Mouse (Mus musculus) embryonic facial prominence, embryonic 15.5 days (tissue): Measurements from ENCODE around the gene Nckap5. TPM values are rescaled to one million over a fixed set of nuclear protein-coding genes. Genes with fewer than 3 reads are reported as not detected.
"Not testable (repeated sequence)": the region's sequence is repeated elsewhere in the genome, so short reads cannot be mapped to it uniquely, and the experiment has no call there.

Experiments used
- ATAC-seq: fragments of 200-750 bp; cut with Nextera tagmentation; 2 replicates; pipeline ENCODE4 v1.8.0; 2017; ENCODE audit warnings: low read depth, moderate TSS enrichment; ENCODE audit not compliant: insufficient number of reproducible peaks, low FRiP score, low TSS enrichment
- H3K27ac ChIP-seq: fragments of 300-500 bp; sonication (generic); replicated peaks from 2 replicates; pipeline ENCODE4 v1.5.1; 2015; ENCODE audit warnings: mild to moderate bottlenecking, inconsistent platforms
- H3K27me3 ChIP-seq: fragments of 300-500 bp; sonication (generic); 2 replicates; pipeline ENCODE4 v1.6.1; 2015; ENCODE audit warnings: inconsistent platforms
- H3K36me3 ChIP-seq: fragments of 300-500 bp; sonication (generic); 2 replicates; pipeline ENCODE4 v1.6.1; 2015; ENCODE audit warnings: mild to moderate bottlenecking, inconsistent platforms
- H3K4me1 ChIP-seq: fragments of 300-500 bp; sonication (generic); 2 replicates; pipeline ENCODE4 v1.6.1; 2015; ENCODE audit warnings: inconsistent platforms
- H3K4me2 ChIP-seq: fragments of 300-500 bp; sonication (generic); replicated peaks from 2 replicates; pipeline ENCODE4 v1.6.1; 2015; ENCODE audit warnings: mild to moderate bottlenecking, inconsistent platforms
- H3K4me3 ChIP-seq: fragments of 300-500 bp; sonication (generic); replicated peaks from 2 replicates; pipeline ENCODE4 v1.5.1; 2015; ENCODE audit warnings: mild to moderate bottlenecking, inconsistent platforms
- H3K9ac ChIP-seq: fragments of 300-500 bp; sonication (generic); 2 replicates; pipeline ENCODE4 v1.6.1; 2015; ENCODE audit warnings: inconsistent platforms
- H3K9me3 ChIP-seq: fragments of 300-500 bp; sonication (generic); replicated peaks from 2 replicates; pipeline ENCODE4 v1.6.1; 2016; ENCODE audit warnings: inconsistent platforms
- WGBS: fragments of 180-500 bp; shearing (Covaris S2); methylation state at CpG from one replicate; pipeline ENCODE4 v1.1.7; 2015; 5-methylcytosine and 5-hydroxymethylcytosine counted together
- polyA plus RNA-seq: library from polyadenylated mRNA; unstranded; fragments of >200 nt; fragmentation: Nextera tagmentation; extraction: Ambion mirVana; gene quantifications from 2 replicates; pipeline ENCODE4 v1.2.1, GENCODE M21; 2015

Nckap5 gene
- polyA plus RNA-seq, 1 experiment from 2014 or later: 9.8 TPM

DNA sequence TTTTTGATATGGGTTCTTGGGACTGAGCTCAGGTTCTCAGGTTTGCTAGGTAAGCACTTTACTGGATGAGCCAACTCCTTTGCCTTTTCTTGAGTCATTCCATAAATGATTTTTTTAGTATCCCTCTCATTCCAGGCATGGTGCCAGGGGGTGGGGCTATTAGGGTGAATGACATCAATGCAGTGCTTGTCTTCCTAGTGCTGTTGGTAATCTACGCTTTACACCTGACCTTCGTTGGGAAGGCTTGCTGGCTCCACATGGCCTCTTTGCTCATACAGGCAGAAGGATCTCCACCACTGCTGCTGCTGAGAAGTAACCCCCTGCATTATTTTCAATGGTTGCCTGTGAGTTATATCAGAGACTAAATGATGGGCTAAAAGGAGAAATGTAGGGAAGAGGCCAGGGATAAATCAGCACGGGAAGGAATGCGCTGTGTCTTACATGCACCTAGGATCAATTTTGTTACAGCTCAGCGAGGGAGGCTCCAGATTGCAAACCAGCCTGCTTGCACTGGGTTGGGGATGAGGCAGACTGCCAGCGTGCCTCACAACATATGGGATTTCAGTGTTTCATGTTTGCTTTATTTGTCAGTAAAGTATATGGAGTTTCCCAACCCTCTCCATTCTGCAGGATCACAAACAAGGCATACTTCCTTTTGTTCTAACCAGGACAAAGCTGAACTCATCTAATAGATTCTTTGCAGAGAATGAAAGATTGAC lies 676.9 kb downstream of the Nckap5 start:
- Histone ChIP-seq H3K27me3 (no peaks in the 10 kb centered on the region), H3K9me3 (no peaks in the 10 kb centered on the region), H3K27ac (no peak overlapping the region), H3K4me2 (no peak overlapping the region), H3K4me3 (no peak overlapping the region), H3K36me3 (no peaks in the 10 kb centered on the region), H3K4me1 (no peaks in the 10 kb centered on the region), H3K9ac (no peak overlapping the region)
- 62% methylated on average over 6 of the region's 6 CpGs for WGBS
- ATAC-seq: no peak

DNA sequence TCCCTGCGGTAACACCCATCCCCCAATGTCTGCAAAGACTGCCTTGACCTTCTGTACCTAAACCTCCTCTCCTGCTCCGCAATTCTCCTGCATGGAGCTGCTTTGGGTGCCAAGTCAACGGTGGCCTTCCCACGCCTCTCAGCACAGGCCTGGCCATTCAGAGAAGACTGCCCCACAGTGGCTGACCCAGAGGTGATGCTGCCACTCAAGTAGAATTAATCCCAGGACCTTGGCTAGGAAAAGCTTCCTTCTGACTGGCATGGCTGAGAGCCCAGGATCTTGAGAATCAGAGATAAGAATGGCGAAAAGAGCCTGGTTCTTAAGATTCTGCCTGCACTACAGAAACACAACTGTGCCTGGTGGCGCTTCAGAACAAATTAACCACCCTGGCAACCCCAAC lies 678.4 kb downstream of the Nckap5 start:
- no peaks in the 10 kb centered on the region for H3K27me3 ChIP-seq
- 87% methylated on average over 6 of the region's 6 CpGs for WGBS
- no peak overlapping the region for H3K27ac ChIP-seq
- no peaks in the 10 kb centered on the region for H3K36me3 ChIP-seq
- no peak overlapping the region for H3K4me2 ChIP-seq
- H3K9me3 ChIP-seq: no peaks in the 10 kb centered on the region
- no peak overlapping the region for H3K9ac ChIP-seq
- no peak overlapping the region for H3K4me3 ChIP-seq
- ATAC-seq: no peak
- H3K4me1 ChIP-seq: no peaks in the 10 kb centered on the region

DNA sequence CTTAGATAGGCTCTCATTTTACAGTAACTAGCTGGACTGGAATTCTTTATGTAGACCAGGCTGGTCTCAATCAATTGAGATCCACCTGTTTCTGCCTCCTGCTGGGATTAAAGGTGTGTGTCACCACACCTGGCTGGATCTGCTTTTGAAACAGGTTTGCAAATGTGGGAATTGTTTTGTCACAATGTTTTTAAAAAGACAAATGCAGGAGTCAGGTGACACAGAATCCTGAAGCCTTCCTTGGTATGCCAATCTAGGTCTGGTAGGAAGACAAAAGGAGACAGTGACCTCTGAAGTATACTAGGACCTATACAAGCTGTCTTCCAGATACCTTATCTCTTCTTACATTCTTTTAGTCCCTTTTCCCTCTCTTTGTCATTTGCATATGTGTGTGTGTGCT lies 680.6 kb downstream of the Nckap5 start:
- no peak for ATAC-seq

DNA sequence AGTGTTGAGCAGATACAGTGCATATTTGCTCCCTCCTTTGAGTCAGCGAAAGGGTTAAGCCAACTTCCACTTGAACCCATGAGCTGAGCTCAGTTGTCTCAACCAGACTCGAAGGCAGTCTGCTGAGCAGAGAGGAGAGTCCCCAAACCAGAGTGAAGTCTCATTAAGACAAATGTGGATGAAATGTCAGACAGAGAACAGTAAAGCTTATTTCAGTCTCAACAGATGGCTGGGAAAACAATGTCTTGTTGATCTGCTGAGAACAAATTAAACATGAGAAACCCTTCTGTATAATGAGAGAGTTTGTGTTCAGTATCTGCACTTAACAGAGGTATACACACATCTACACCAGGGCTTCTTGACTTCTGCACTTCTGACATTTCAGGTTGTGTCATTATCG lies 694.9 kb downstream of the Nckap5 start:
- Histone ChIP-seq H3K4me1 (no peaks in the 10 kb centered on the region), H3K9me3 (no peaks in the 10 kb centered on the region), H3K9ac (no peak overlapping the region), H3K4me3 (no peak overlapping the region), H3K36me3 (no peaks in the 10 kb centered on the region), H3K27ac (no peak overlapping the region), H3K27me3 (no peaks in the 10 kb centered on the region), H3K4me2 (no peak overlapping the region)
- WGBS: 73% methylated on average over 3 of the region's 3 CpGs
- no peak for ATAC-seq

More for the DNA sequence above, 680.6 kb downstream of the Nckap5 start:
- Histone ChIP-seq H3K4me1 (no peaks in the 10 kb centered on the region), H3K4me3 (no peak overlapping the region), H3K9me3 (no peaks in the 10 kb centered on the region), H3K36me3 (no peaks in the 10 kb centered on the region), H3K9ac (no peak overlapping the region), H3K27ac (no peak overlapping the region), H3K27me3 (no peaks in the 10 kb centered on the region), H3K4me2 (no peak overlapping the region)

DNA sequence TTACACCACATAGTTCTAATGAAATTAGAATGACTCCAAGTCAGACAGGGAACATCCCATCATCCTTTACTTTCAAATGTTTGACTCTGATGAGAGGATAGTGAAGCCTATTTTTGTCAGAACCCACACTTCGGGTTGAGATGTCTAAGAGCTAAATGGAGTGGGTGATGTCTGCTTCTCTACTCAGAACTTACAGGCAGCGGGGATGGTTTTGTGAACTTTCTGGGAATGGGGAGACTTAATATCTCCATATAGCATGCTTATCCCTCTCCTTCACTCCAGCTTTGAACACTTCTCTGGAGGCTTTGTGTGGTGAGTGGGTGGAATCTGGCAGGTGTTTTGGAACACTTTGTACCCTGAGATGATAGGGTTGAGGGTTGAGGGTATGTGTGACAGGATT lies 698.3 kb downstream of the Nckap5 start:
- no peak overlapping the region for H3K9ac ChIP-seq
- H3K27me3 ChIP-seq: no peaks in the 10 kb centered on the region
- 86% methylated on average over 2 of the region's 2 CpGs for WGBS
- H3K27ac ChIP-seq: no peak overlapping the region
- H3K9me3 ChIP-seq: no peaks in the 10 kb centered on the region
- no peaks in the 10 kb centered on the region for H3K36me3 ChIP-seq
- no peak for ATAC-seq
- no peak overlapping the region for H3K4me2 ChIP-seq
- H3K4me1 ChIP-seq: no peaks in the 10 kb centered on the region
- H3K4me3 ChIP-seq: no peak overlapping the region

DNA sequence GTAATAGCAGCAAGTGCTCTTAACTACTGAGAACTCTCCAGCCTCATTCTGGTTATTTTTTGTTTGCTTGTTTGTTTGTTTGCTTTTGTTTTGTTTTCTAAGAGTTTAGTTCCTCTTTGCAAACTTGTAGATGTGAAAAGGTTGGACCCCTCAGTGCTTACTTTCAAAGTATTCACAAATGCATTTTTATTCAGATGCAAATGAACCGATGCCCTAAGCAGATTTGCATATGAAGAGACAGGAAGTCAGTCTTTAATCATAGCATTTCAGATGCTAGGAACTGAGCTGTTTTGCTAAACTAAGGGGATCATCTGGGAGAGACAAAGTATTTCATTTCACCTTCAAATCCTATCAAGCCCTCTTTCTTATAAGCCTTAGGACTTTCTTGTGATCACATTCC lies 701.5 kb downstream of the Nckap5 start:
- H3K4me3 ChIP-seq: no peak overlapping the region
- ATAC-seq: no peak
- H3K27ac ChIP-seq: no peak overlapping the region
- H3K4me1 ChIP-seq: no peaks in the 10 kb centered on the region
- H3K9me3 ChIP-seq: no peaks in the 10 kb centered on the region
- no peak overlapping the region for H3K9ac ChIP-seq
- H3K36me3 ChIP-seq: no peaks in the 10 kb centered on the region
- WGBS: 33% methylated on average over 1 of the region's 1 CpGs
- H3K27me3 ChIP-seq: no peaks in the 10 kb centered on the region
- no peak overlapping the region for H3K4me2 ChIP-seq

DNA sequence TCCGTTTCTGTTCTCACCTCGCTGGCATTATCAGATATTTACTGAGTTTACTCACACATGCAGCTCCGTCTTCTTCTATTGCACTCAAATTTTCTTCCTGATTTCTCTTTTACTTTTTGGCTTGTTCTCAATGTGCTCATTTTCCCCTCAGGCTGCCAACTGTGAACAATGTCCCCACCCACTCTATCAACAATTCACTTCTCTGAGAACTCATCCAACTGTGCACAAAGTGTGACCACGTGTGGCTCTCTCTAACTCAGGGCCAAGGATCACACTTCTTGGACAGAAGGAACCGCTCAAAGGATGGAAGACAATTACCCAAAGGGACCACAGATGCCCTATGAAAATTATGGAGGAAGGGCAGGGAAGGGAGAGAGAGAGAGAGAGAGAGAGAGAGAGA lies 707.5 kb downstream of the Nckap5 start:
- Histone ChIP-seq H3K9ac (no peak overlapping the region), H3K4me1 (no peaks in the 10 kb centered on the region), H3K27ac (no peak overlapping the region), H3K27me3 (no peaks in the 10 kb centered on the region), H3K9me3 (no peaks in the 10 kb centered on the region), H3K36me3 (no peaks in the 10 kb centered on the region), H3K4me2 (no peak overlapping the region), H3K4me3 (no peak overlapping the region)
- ATAC-seq: no peak
- WGBS: 64% methylated on average over 5 of the region's 5 CpGs

DNA sequence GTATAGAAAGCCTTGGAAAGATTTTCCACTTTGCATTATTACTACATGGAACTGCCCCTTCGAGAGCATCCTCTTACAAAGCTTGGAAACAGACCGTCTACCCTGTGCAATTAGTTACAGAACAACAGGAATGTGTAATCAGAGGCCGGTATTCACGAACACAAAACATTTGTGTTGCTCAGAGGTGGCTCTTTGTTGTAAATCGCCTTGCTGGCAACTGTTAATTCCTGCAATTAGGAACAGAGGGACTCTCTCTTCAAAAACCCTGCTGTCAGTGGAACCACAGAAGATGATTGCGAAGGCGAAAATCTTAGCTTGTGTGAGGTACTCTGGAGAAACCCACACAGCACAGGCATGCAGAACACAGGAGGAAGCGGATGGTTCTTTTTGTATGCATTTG lies 710.1 kb downstream of the Nckap5 start:
- Histone ChIP-seq H3K4me3 (no peak overlapping the region), H3K9me3 (no peaks in the 10 kb centered on the region), H3K36me3 (no peaks in the 10 kb centered on the region), H3K9ac (no peak overlapping the region), H3K4me2 (no peak overlapping the region), H3K4me1 (no peaks in the 10 kb centered on the region), H3K27me3 (no peaks in the 10 kb centered on the region), H3K27ac (no peak overlapping the region)
- ATAC-seq: no peak
- 29% methylated on average over 8 of the region's 8 CpGs for WGBS

DNA sequence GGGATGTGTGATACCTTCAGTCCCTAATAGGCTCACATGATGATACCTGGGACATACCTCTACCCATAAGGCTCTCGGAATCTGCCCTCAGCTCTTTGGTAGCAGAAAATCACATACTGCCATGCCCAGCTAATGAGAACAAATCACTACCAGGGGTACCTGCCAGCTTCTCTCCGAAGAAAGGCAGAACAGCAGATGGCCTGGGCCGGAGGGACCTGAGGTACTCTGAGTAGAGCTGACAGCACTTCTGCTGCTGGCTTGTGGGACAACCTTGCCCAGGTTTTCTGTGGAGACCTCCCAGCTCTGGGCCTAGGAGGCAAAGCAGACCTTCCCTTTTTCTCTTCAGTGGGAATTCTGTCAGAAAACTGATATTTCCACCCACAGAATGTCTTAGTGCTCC lies 714.6 kb downstream of the Nckap5 start:
- ATAC-seq: no peak
- H3K4me3 ChIP-seq: no peak overlapping the region
- no peaks in the 10 kb centered on the region for H3K4me1 ChIP-seq
- no peak overlapping the region for H3K27ac ChIP-seq
- no peak overlapping the region for H3K9ac ChIP-seq
- H3K9me3 ChIP-seq: no peaks in the 10 kb centered on the region
- 65% methylated on average over 3 of the region's 3 CpGs for WGBS
- no peak overlapping the region for H3K4me2 ChIP-seq
- no peaks in the 10 kb centered on the region for H3K27me3 ChIP-seq
- no peaks in the 10 kb centered on the region for H3K36me3 ChIP-seq

DNA sequence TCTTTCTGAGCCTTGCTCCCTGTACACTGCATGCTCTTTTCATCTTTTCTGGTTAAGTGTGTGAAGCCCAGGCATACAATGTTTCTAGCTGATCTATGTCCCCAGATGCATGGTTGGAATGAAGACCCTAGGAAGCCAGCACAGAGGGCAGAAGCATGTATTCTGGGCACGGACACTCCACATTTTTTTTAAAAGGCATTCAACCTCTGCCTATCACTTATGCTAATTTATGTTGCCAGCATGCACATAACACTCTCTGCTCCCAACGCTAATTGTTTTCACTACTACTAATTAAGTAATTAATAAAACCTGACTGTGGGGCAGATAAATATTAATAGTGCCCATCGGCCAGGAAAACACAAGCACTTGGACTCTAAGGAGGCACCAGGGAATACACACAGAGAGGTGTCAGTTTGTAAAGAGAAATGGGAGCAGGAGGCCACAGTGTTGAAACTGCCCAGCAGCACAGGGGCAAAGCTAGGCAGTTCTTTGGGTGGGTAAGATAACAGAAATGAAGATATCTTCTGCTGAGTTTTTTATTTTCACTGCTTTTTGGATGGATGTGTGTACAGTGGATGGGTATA lies 724.8 kb downstream of the Nckap5 start:
- WGBS: 85% methylated on average over 3 of the region's 3 CpGs
- no peaks in the 10 kb centered on the region for H3K36me3 ChIP-seq
- H3K9ac ChIP-seq: no peak overlapping the region
- no peak overlapping the region for H3K4me2 ChIP-seq
- H3K4me1 ChIP-seq: no peaks in the 10 kb centered on the region
- H3K9me3 ChIP-seq: no peaks in the 10 kb centered on the region
- no peak overlapping the region for H3K27ac ChIP-seq
- no peaks in the 10 kb centered on the region for H3K27me3 ChIP-seq
- no peak overlapping the region for H3K4me3 ChIP-seq
- ATAC-seq: no peak

DNA sequence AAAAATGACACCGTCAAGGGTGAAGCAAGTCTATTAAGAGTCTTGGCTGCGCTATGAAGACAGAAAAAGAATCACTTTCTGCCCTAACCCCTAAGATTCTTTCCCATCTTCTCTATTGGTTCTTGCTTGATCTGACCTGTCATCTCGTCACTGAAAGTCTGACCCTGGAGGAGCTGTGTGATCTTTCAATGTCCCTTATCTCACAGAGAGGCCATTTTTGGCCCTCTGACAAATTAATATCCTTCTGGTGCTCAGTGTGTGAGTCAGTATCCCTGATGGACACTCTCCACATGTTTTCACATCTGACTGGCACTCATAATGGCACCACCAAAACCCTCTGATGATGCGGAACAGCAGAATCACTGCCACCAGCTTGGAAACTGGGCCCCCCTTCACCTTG lies 736.3 kb downstream of the Nckap5 start:
- no peak overlapping the region for H3K4me2 ChIP-seq
- 93% methylated on average over 4 of the region's 4 CpGs for WGBS
- no peaks in the 10 kb centered on the region for H3K9me3 ChIP-seq
- H3K4me1 ChIP-seq: no peaks in the 10 kb centered on the region
- no peaks in the 10 kb centered on the region for H3K36me3 ChIP-seq
- ATAC-seq: no peak
- H3K27me3 ChIP-seq: no peaks in the 10 kb centered on the region
- H3K9ac ChIP-seq: no peak overlapping the region
- H3K27ac ChIP-seq: no peak overlapping the region
- H3K4me3 ChIP-seq: no peak overlapping the region

DNA sequence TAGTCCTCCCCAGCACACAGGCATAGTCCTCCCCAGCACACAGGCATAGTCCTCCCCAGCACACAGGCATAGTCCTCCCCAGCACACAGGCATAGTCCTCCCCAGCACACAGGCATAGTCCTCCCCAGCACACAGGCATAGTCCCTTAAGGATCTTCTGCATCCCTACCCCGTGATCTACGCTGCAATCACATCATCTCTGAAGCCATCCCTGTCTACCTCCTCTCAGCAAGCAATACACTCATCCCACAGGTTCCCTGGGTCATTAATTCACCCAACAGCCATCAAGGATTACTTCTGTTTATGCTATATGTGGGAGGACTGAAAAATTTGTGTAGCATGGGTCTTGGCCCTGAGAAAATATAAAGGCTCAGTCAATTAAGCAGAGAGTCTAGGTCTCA lies 738.6 kb downstream of the Nckap5 start:
- not testable (repeated sequence) for ATAC-seq, H3K4me2 ChIP-seq
- WGBS: 91% methylated on average over 2 of the region's 2 CpGs

More for the DNA sequence above, 738.6 kb downstream of the Nckap5 start:
- H3K9me3 ChIP-seq, H3K36me3 ChIP-seq, H3K27ac ChIP-seq, H3K4me3 ChIP-seq, H3K27me3 ChIP-seq, H3K4me1 ChIP-seq, H3K9ac ChIP-seq: not testable (repeated sequence)
